Mouse (Mus musculus): ENCODE data around the gene Stk32c.

Gene Stk32c

DNA sequence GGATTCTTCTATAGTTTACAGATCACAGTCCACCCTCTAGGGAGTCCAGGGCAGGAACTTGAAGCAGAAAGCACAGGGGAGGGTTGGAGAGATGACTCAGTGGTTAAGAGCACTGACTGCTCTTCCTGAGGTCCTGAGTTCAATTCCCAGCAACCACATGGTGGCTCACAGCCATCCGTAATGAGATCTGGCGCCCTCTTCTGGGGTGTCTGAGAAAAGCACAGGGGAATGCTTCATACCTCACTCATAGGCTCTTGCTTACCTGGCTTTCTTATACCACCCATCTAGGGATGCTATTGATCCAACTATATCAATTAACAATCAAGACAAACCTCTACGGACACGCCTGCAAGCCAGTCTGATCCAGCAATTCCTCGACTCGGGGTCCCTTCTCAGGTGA lies 21.5 kb downstream of the Stk32c start:
- no peak for DNase-seq

DNA sequence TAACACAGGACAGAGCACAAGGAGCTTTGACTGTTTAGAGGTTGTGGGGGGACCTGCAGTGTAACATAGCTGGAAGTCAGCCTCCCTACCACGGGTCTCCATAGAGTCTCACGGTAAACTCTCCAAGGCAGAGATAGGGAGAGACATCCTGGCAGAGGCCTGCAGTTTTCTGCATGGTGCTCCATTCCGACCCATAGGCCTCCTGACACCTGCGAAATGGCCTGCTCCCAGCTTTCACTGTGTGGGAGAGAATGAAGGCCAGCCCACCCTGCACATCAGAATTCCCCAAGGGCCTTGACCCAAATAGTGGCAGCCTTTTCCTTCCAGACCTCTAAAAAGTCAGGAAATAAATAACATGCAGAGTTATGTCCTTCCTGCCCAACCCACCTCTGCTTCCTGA lies 22.5 kb downstream of the Stk32c start:
- no peak for DNase-seq

DNA sequence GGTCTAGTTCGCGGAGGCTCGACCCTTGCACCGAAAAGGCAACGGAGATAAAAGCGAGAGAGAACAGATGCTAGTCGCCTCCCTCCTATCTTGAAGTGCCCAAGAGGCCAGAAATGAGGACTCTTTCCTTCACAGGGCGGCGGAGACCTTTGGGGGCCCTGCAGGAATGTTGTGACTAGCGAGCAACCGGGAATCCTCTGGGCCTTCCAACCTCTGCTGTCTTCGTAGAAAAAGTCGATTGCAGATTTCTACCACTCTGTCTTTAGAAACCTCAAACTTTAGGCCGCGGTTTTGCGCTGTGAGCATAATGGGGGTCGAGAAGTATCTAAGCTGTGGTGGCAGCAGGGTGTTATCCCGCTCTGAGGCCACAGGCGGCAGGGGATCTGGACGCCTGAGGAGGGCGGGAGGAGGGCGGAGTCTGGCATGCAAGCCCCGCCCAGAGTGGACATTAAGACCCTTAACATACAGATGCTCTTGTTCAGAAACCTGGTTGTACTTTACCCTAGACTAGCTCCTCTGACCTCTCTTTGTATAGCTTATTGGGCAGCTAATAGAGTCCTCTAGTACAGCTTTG lies 24.4 kb downstream of the Stk32c start:
- peak in 1 of 2 experiments; percentile 36 for DNase-seq

DNA sequence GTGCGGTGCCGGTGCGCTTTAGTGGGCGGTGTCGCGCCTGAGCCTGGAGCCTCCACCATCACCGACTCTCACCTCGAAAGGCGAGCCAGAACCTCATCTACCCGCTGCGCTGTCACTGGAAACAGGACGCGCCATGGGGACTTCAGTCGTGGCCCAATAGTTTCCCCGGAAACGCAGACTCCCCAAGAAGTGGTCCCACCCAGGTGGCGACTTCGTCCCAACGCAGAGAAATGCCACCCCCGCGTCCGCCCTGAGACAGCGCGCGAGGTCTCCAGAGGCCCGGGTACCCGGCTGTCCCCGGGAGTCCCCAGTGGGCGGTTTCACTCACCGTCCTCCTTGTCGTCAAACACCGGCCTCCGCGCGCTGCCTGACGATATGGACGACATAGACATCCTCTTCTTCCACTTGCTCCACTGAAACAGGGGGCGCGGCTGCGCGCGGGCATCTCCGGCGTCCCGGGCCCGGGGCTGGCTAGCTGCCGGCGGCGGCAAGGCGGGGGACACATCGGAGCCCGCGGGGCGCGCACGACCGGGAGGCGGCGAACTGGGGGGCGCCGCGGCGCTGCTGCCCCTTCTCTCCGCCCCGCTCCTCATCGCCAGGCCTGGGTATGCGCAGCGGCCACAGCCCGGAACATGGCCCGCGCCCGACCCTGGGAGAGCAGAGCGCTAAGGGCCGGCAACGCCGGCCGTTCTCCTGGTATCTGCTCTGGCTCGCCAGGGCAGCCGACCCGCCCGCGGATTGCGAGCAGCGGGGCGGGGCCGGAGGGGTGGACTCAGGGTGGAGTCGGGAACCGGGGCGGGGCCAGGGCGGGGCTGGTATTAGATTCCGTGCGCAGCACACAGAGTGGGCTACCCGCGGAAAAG lies 25.1 kb downstream of the Stk32c start:
- peak; percentile 82 to 92 for DNase-seq

DNA sequence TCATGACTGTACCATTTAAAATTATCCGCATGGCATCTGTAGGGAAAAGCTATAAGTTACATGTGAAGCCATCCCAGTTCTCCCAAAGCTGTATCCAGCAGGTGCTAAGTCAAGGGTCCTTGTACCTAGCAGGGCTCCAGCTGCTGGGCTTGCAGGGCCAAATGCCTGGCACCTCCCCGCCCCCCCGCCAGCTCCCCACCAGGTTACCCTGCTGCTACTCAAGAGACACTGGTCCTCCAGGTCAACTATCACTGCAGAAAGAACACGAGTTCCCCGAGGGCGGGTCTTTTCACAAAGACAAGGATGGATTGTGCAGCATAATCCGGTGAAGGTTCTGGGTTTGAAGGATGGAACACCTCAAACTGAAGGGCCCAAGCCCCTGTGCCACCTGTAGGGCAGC lies 25.8 kb downstream of the Stk32c start:
- no peak for DNase-seq

GRCm38 (mm10) chr7:139186436-139186835 lies 26.7 kb downstream of the Stk32c start:
- DNase-seq: no peak

GRCm38 (mm10) chr7:139185971-139186370 lies 27.1 kb downstream of the Stk32c start:
- DNase-seq: no peak

DNA sequence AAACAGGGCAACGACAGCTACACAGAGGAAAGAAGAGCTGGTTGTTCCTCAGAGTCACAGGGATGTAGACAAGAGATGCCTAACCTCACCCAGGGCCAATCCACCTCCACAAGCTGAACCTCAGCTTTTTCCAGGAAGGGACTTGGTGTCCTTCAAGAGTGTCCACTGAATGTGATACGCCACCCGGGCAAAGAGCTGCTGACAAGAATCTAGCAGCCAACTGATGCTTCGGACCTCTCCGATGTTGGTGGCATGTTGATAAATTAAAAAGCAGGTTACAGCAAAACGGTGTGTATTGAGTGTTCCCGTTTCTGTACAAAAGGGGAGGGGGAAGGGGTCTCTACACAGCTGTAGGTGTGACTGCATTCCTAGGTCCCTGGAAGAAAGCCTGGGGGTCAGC lies 28.3 kb downstream of the Stk32c start:
- no peak for DNase-seq

DNA sequence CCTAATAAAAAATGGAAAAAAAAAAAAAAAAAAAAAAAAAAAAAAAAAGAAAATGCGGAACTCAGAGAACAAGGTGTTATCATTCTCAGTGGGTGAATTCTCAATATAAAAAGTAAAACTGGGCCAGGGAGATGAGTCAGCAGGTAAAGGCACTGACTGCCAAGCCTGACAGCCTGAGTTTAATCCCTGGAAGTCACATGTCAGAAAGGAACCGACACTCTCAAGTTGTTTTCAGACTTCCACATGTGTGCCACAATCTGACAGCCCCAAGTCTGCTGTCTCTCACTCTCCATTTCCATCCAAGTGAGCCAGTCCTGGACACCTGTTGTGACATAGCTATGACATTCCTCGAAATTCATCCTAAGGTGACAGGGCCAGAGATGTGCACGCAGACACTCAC lies 28.7 kb downstream of the Stk32c start:
- peak in 1 of 2 experiments; percentile 12 for DNase-seq

DNA sequence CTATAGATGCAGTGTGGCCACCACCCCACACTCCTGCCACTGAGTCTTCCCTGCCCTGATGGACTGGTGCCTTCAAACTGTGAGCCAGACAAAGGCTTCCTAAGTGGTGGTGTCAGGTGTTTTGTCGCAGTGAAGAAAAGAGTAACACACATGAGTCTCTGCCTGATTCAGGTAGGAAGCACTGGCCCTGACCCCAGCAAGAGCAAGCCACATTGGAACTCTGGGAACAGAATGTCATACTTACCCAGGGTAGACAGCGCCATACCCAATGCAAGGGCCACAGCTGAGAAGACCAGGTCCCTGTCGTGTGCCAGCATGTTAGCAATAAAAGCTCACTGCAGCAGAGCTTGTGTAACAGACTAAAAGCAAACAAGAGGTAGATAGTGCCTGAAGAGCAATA lies 33.0 kb downstream of the Stk32c start:
- DNase-seq: no peak

GRCm38 (mm10) chr7:139179299-139179698 lies 33.8 kb downstream of the Stk32c start:
- DNase-seq: no peak

DNA sequence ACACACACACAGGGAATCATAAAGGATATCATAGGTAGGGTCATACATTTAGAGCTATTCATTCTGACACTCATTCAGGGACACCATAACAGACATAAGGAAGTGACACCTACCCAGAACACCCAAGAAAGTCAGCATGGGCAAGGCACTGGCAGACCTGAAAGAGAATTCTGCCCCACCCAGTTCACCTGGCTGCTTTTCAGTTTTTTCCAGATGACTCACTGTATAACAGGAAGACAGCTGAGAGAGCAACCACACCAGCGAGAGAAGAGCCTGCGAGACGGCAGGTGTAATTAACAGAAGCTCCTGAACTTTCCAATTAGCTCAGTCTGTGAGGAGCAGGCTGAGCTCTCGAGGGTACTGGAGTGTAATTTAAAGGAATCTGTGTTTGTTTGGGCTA lies 44.0 kb downstream of the Stk32c start:
- DNase-seq: no peak

DNA sequence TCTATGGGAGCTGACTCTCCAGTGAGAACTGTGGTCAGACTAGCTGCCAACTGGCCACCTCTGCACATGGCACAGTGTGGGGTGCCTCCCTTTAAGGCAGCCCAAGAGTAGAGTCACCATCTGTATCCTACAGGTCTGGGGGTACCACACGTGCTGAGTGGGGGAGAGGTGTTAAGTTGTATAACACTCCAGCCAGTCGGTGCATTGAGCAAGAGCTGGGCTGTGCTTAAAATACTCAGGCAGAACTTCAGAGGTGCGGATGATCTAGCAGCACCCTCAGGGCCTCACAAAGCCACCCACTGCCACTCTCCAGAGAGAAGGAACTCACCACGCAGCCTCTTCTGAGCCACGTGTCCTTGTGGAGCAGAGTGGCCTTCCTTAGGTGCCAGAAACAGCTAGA lies 48.7 kb downstream of the Stk32c start:
- DNase-seq: no peak

- DNase-seq: peak; percentile 30 to 37
These were observed 54.2 kb downstream of the Stk32c start for GRCm38 (mm10) chr7:139158956-139159355.

DNA sequence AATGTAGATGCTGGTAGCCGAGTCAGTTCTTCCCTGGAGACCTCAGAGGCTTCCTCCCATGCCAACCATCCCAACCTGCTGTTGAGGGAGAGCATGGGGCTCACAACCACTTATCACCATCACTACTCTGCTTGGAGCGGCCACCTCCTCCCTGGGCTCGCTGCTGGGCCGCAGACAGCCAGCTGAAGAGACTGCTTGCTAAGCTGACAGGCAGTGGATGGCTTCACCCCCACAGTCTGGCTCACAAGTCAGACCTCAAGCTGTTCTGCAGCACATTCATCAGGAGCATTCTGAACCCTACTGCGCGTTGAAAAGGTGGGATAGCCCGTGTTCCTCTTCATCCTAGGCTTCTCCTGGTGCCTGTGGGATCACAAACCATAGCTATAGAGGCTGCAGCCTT lies 54.6 kb downstream of the Stk32c start:
- peak; percentile 30 to 35 for DNase-seq

GRCm38 (mm10) chr7:139157541-139157940 lies 55.6 kb downstream of the Stk32c start:
- DNase-seq: no peak

DNA sequence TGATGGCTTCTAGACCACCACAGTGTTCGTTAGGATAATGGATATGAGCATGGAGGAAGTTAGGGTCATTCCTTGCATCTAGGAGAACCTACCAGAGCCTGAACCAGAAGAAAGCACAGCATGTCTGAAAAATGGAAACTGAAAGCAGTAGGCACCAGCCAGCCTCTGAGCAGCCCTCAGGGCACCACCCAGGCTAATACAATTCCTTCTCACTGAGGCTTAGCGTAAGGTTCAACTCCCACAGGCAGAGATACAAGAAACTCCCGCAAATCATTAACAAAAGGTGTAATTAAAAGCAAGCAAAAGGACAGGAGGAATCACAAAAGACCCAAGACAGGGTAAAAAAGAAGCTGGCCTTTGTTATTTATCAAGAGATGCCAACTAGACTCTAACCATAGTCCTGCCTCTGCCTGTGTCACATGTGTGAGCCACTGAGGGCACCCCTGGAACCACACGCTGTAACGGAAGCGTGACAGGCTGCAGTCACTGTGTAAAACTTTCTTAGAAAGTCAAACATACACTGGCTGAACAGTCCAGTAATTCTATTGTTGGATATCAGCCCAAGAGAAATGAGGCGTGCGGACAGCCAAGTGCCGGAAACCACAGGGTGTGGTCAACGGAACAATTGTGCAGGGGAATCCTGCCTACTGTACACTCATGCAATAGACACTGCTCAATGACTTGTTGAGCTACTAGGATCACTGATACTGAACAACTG lies 56.6 kb downstream of the Stk32c start:
- DNase-seq: no peak

GRCm38 (mm10) chr7:139152927-139153326 lies 60.2 kb downstream of the Stk32c start:
- peak in 1 of 2 experiments; percentile 29 for DNase-seq

- DNase-seq: no peak
These were observed 62.0 kb downstream of the Stk32c start for GRCm38 (mm10) chr7:139151116-139151515.

- no peak for DNase-seq
These were observed 63.7 kb downstream of the Stk32c start for GRCm38 (mm10) chr7:139149373-139149772.

DNA sequence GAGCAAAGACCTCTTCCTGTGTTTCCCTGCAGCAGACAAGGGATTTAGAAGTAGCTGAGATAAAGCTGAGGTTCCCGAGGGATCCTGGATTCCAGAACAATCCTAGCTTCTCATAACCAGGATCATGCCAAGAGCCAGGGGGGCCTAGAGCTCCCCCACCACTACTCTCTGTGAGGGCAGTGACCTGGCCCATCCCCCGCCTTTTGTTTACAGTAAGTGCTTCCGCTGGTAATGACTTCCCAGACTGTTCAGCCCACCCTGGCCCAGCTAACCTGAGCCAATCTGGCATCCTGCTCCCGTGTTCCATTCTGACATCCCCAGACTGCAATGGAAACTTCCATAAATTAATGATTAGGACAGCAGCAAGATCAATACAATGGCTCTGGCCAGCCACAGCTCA lies 65.7 kb downstream of the Stk32c start:
- DNase-seq: no peak

DNA sequence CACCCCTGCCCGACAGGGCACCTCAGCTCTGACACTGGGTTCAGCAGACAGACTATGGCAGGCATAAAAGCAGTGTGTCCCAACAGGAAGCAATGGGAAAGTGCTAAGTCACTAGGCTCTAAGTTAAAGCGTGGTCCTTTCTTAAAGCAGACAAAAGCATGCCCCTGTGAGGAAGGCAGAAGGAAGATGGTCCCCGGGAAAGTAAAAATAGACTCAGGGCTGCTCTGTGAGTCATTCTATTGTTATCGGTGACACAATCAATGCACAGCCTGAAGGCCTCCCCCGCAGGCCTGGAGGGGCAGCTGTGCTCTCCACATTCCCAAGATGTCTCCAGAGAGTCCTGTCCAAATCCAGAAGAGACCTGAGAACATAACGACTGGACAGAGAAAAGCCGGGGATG lies 67.2 kb downstream of the Stk32c start:
- DNase-seq: no peak

- no peak for DNase-seq
These were observed 69.3 kb downstream of the Stk32c start for GRCm38 (mm10) chr7:139143785-139144184.

DNA sequence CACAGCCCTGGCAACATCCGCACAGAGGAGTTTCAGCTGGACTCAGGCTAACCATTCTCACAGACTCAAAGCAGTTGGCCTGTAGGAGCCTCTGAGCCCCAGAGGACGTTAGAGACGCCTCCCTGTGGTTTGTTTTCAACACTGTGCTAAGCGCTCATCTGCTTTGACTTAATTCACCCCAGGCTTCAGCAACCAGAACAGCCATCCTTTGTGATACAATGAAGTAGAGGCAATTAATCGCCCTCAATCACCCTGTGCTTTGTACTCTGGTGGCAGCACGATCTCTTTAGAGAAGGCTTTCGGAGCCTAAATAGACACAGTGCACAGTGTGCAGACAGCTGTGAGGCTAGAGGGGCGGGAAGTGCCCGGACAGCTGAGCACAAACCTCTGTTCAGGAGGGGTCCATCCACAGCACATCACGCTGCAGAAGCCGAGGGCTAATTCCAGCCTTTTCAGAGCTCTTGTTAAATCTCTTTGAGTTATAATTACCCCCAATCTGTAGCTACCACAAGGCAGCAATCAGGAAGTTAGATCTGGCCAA lies 73.1 kb downstream of the Stk32c start:
- no peak for DNase-seq

Data from cerebellum, postnatal 25 days (tissue).